Mouse (Mus musculus): Measurements from ENCODE around the gene Sept9. TPM values are rescaled to one million over a fixed set of nuclear protein-coding genes. Genes with fewer than 3 reads are reported as not detected.

Gene Sept9
- polyA plus RNA-seq, 1 experiment = 493 TPM

DNA sequence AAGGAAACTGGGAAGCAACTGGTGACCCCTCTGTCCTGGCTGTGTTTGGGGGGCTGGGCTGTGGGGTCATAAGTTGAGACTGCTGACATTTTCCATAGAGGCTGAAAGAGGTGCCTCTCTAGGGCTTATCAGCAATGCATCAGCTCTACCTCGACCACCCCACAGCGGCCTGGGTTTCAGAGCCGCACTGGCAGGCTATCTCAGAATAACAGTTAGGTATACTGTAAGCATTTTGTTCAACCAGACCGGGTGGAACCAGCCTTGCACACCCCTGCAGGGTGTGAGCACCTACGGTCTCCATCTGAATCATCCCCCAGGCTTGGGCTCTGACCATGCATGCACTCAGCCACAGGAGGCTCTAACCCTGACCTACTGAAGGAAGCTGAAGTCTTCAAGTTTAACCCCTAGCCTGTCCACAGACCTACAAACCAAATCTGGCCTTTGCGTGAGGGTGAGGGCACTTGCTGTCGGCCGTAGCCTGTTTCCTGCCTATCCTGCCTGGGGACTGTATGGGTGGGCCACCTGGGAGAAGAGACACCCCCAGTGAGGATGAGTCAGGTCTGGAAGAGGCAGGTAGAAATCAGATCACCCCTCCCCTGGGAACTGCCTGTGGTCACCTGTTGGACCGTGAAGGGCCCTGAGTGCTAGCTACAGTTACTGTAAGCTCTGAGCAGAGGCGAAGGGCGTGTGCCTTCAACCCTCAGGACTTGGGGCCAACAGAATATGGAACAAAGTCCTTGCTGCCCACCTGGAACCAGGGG, 151.2 kb downstream of the Sept9 start:
- no peak for TF ChIP-seq GATA1 (IDR thresholded peaks at IDR 0.05; ENCODE audit: low read length)

GRCm38 (mm10) chr11:117353126-117353525, 153.7 kb downstream of the Sept9 start:
- TF ChIP-seq GATA1 (IDR thresholded peaks at IDR 0.05; ENCODE audit: low read length) = no peak

GRCm38 (mm10) chr11:117354107-117354506, 154.6 kb downstream of the Sept9 start:
- TF ChIP-seq GATA1 (IDR thresholded peaks at IDR 0.05; ENCODE audit: low read length) = no peak

GRCm38 (mm10) chr11:117356937-117357336, 157.5 kb downstream of the Sept9 start:
- no peak for TF ChIP-seq GATA1 (IDR thresholded peaks at IDR 0.05; ENCODE audit: low read length)

- TF ChIP-seq GATA1 (IDR thresholded peaks at IDR 0.05; ENCODE audit: low read length) = no peak
Measured at GRCm38 (mm10) chr11:117357916-117358639, 158.6 kb downstream of the Sept9 start.

- no peak for TF ChIP-seq GATA1 (IDR thresholded peaks at IDR 0.05; ENCODE audit: low read length)
Measured at GRCm38 (mm10) chr11:117359161-117359560, 159.7 kb downstream of the Sept9 start.

GRCm38 (mm10) chr11:117359870-117360269, 160.4 kb downstream of the Sept9 start:
- no peak for TF ChIP-seq GATA1 (IDR thresholded peaks at IDR 0.05; ENCODE audit: low read length)

DNA sequence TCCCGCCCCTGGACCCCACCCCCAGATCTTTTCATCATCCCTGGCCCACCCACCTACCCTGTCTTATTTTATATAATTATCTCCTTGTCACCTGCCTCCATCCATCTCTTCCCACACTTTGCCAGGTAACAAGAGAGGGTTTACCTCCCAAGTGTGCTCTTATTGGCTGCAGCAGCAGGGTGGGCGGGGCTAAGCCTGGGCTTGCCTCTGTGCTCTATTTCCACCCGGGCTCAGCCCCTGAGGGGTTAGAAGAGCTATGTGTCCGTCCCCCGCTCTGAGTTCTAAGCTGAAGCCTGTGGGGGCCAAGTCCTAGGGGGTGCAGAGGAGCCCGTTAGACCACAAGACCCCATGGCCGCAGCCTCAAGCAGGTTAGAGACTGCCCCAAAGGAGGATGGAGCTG, 161.1 kb downstream of the Sept9 start:
- TF ChIP-seq GATA1 (IDR thresholded peaks at IDR 0.05; ENCODE audit: low read length) = no peak

DNA sequence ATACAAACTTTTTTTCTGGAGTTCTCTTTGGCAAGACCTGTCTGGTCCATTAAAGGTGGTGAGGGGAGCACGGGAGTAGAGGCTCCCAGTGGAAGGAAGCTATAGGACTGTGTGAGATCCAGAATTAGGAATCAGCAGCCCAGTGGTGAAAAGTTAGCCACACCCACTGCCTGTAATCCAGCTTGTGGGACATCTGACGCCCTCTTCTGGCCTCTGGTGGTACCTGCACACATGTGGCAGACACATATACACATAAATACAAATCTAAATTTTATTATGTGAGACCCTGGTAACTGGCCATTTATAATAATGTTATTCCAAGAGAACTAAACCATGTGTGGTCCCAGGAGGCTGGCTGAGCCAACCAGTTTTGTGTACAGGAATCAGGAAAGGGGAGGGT, 162.8 kb downstream of the Sept9 start:
- TF ChIP-seq GATA1 (IDR thresholded peaks at IDR 0.05; ENCODE audit: low read length) = no peak

DNA sequence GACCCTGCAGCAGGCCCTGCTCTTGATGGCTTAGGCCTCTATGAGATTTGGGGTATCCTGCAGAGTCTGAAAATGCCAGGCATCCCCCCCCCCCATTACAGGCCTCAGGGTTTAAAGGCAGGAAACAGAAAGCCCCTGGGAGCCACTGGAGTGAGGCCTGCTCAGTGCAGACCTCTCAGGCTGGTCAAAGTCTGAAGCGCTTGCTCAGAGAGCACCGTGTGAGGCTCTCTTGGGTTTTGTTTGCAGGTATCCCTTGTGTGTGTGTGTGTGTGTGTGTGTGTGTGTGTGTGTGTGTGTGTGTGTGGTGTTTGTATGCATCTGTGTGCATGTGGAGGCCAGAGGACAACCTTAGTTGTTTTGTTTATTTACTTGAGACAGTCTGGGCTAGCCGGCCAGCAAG, 164.5 kb downstream of the Sept9 start:
- TF ChIP-seq GATA1 (IDR thresholded peaks at IDR 0.05; ENCODE audit: low read length) = no peak

GRCm38 (mm10) chr11:117366426-117366825, 167.0 kb downstream of the Sept9 start:
- TF ChIP-seq GATA1 (IDR thresholded peaks at IDR 0.05; ENCODE audit: low read length) = no peak

DNA sequence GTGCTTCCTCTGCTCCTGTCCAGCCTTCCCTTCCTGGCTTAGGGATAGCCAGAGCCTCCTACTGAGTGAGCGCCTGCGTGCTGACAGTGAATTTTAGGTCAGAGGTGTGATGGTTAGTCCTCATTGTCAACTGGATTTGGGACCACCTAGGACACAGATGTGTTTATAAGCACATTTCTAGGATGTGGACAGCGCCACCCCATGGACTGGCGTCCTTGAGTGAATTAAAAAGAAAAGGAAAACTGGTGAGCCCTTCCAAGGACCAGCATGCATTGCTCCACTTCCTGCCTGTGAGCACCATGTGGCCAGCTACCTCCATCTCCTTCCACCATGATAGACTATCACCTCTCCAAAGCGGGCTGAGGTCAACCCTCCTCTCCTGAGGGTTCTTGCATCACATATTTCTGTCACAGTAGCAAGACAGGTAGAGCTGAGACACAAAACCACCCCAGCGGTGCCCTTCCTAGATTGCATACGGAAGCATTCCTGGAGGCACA, 167.4 kb downstream of the Sept9 start:
- no peak for TF ChIP-seq GATA1 (IDR thresholded peaks at IDR 0.05; ENCODE audit: low read length)

DNA sequence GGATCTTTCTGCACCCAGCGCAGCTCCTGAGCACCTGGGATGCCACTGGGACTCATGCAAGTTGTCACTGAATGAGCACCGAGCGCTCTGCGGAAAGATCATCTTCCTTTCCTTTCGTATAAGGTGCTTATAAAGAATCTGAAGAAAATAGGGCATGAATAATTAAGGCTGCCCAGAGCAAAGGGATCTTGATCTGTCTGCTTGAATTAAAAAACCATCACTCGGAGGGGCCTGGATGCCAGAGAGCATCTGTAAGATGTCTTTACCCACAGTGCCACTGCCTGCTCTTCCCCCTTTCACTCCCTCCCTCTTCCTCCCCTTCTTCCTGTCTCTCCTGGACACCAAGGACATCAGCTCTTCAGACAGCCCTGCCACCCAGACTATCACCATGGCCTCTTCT, 168.5 kb downstream of the Sept9 start:
- no peak for TF ChIP-seq GATA1 (IDR thresholded peaks at IDR 0.05; ENCODE audit: low read length)

- no peak for TF ChIP-seq GATA1 (IDR thresholded peaks at IDR 0.05; ENCODE audit: low read length)
Measured at GRCm38 (mm10) chr11:117369347-117369746, 169.9 kb downstream of the Sept9 start.

GRCm38 (mm10) chr11:117370262-117370850, 170.9 kb downstream of the Sept9 start:
- no peak for TF ChIP-seq GATA1 (IDR thresholded peaks at IDR 0.05; ENCODE audit: low read length)

GRCm38 (mm10) chr11:117372537-117372936, 173.1 kb downstream of the Sept9 start:
- TF ChIP-seq GATA1 (IDR thresholded peaks at IDR 0.05; ENCODE audit: low read length) = no peak

All from G1E-ER4 (cell line).